Mouse (Mus musculus) intestine, embryonic 14.5 days (tissue): ENCODE measurements around the gene Gm45785. TPM values are rescaled to one million over a fixed set of nuclear protein-coding genes. Genes with fewer than 3 reads are reported as not detected.
A peak's percentile ranks its signal among the peaks of the same experiment; 100 is the strongest.

Source experiments
- ATAC-seq: fragments of 200-750 bp; cut with Nextera tagmentation; replicated peaks from 2 replicates; pipeline ENCODE4 v1.8.0; 2017; ENCODE audit warnings: low read depth, moderate number of reproducible peaks, moderate TSS enrichment, moderate library complexity; ENCODE audit not compliant: low FRiP score, low TSS enrichment
- DNase-seq: peaks from one replicate; pipeline ENCODE4 v3.0.0-alpha.2; 2018; ENCODE audit warnings: low spot score
- H3K27ac ChIP-seq: fragments of 300-500 bp; sonication (generic); 2 replicates; pipeline ENCODE4 v1.5.1; 2014; ENCODE audit warnings: low read depth, mild to moderate bottlenecking, control low read depth
- H3K27me3 ChIP-seq: fragments of 300-500 bp; sonication (generic); replicated peaks from 2 replicates; pipeline ENCODE4 v1.6.1; 2014; ENCODE audit warnings: low read length, control low read depth; ENCODE audit not compliant: control insufficient read depth, insufficient read depth
- H3K36me3 ChIP-seq: fragments of 300-500 bp; sonication (generic); 2 replicates; pipeline ENCODE4 v1.6.1; 2014; ENCODE audit warnings: low read length, control low read depth; ENCODE audit not compliant: control insufficient read depth, insufficient read depth
- H3K4me1 ChIP-seq: fragments of 300-500 bp; sonication (generic); replicated peaks from 2 replicates; pipeline ENCODE4 v1.6.1; 2014; ENCODE audit warnings: low read length, control low read depth, mixed read lengths; ENCODE audit not compliant: control insufficient read depth, insufficient read depth
- H3K4me2 ChIP-seq: fragments of 300-500 bp; sonication (generic); 2 replicates; pipeline ENCODE4 v1.6.1; 2014; ENCODE audit warnings: low read length
- H3K4me3 ChIP-seq: fragments of 300-500 bp; sonication (generic); 2 replicates; pipeline ENCODE4 v1.5.1; 2014; ENCODE audit warnings: low read depth, low read length, control low read depth, mixed read lengths
- H3K9ac ChIP-seq: fragments of 300-500 bp; sonication (generic); 2 replicates; pipeline ENCODE4 v1.6.1; 2014; ENCODE audit warnings: mild to moderate bottlenecking, low read length
- H3K9me3 ChIP-seq: fragments of 300-500 bp; sonication (generic); 2 replicates; pipeline ENCODE4 v1.6.1; 2016; ENCODE audit warnings: low read length, control low read depth; ENCODE audit not compliant: control insufficient read depth
- WGBS: fragments of 180-500 bp; shearing (Covaris S2); extraction: QIAGEN DNeasy Blood & Tissue Kit; methylation state at CpG from one replicate; pipeline ENCODE4 v1.1.7; 2014; 5-methylcytosine and 5-hydroxymethylcytosine counted together
- polyA plus RNA-seq: library from polyadenylated mRNA; unstranded; fragments of >200 nt; fragmentation: Nextera tagmentation; extraction: Ambion mirVana; gene quantifications from 2 replicates; pipeline ENCODE4 v1.2.1, GENCODE M21; 2014

Gm45785 gene
- polyA plus RNA-seq, 1 experiment from 2014 or later = not detected

DNA sequence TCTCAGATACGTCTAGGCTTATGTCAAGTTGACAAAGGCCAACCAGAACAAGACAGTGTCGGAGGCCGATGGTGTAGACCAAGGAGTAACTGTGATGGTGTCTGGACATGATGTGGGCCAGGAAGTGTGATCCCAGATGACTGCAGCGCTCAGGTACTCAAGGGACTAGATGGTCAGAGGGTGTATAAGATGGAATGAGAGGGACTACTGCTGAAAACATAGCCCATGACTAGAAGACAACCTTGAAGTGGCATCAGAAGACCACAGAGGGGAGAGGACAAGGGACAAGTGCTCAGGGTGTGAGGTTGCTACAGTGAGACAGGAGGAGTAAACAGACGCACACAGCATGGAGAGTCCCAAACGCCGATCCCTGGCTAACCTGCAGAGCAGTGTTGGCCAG, 12.3 kb downstream of the Gm45785 start:
- peaks cover 8% of the 10 kb centered on the region; the same call in 1 of the 2 replicates for H3K27me3 ChIP-seq
- WGBS = 73% methylated on average over 7 of the region's 7 CpGs
- H3K4me1 ChIP-seq = no peaks in the 10 kb centered on the region
- no peak overlapping the region for H3K4me2 ChIP-seq
- H3K4me3 ChIP-seq = no peak overlapping the region
- H3K27ac ChIP-seq = no peak overlapping the region
- DNase-seq = no peak
- no peaks in the 10 kb centered on the region for H3K9me3 ChIP-seq
- H3K36me3 ChIP-seq = no peaks in the 10 kb centered on the region
- no peak for ATAC-seq
- no peak overlapping the region for H3K9ac ChIP-seq

DNA sequence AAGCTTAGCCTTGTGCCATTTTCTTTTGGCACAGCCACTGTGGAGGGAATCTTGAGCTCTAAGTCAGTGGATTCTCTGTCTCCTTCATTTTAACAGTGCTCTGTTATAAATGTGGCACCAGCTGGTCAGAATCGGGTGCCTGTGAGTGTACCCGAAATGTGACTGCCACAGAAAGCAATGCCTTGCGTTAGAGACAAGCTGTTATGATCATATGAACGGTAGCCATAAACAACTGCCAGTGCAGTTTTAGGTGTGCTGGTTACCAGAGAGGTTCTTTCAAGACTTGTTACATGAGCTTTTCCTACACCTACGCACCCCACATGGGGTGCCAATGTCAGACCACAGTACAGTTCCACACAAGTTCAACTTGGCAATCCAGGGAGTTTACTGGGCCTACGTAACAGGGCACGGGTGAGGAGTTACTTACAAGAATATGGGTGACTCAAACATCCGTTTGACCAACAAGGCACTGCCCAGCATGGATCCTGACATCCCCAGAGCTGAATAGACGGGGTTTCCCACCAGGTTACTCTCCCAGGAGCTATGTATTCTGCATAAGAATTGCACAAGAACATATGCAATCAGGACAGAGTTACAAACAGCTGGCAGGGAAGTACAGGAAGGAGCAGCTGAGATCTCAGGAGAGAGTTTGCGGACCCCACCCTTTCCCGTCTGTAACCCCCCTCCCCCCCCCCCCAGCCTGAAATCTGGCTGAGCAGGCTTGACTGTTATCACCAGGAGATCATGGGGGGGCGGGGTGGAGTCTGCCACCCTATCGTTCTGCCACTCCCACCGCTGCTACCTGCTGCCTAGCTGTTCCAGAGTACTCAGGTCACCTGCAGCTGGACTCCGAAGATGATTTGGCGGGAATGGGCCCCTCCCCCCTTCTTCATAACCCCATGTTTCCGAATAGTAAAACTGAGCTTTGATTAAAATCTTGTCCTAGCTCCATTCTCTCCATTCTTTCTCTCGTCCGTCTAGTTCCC, 15.1 kb downstream of the Gm45785 start:
- no peak overlapping the region for H3K4me3 ChIP-seq
- H3K36me3 ChIP-seq = no peaks in the 10 kb centered on the region
- no peaks in the 10 kb centered on the region for H3K9me3 ChIP-seq
- DNase-seq (no peak), ATAC-seq (no peak)
- WGBS = 35% methylated on average over 19 of the region's 19 CpGs
- H3K27ac ChIP-seq = no peak overlapping the region
- H3K4me1 ChIP-seq = no peaks in the 10 kb centered on the region
- H3K27me3 ChIP-seq = peaks cover 8% of the 10 kb centered on the region; the same call in 1 of the 2 replicates
- H3K9ac ChIP-seq = no peak overlapping the region
- no peak overlapping the region for H3K4me2 ChIP-seq

DNA sequence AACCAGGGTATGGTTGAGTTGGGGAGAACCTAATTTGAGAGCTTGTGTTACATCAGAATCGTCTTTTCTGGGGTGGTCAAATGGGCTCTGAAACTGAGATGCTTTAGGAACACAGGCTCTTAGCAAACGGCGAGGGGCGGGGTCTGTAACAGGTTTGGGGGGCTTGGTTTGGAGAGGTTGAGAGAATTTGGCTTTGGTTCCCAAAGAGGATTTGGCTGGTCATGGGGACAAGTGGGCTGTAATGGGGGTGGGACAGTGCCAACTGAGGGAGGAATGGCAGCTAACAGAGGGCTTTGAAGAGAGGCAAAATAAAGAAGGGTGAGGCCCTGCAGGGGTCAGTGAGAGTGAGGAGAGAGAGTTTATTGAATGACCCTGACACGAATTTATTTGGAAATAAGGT, 16.6 kb downstream of the Gm45785 start:
- WGBS = 56% methylated on average over 5 of the region's 5 CpGs
- DNase-seq = no peak

DNA sequence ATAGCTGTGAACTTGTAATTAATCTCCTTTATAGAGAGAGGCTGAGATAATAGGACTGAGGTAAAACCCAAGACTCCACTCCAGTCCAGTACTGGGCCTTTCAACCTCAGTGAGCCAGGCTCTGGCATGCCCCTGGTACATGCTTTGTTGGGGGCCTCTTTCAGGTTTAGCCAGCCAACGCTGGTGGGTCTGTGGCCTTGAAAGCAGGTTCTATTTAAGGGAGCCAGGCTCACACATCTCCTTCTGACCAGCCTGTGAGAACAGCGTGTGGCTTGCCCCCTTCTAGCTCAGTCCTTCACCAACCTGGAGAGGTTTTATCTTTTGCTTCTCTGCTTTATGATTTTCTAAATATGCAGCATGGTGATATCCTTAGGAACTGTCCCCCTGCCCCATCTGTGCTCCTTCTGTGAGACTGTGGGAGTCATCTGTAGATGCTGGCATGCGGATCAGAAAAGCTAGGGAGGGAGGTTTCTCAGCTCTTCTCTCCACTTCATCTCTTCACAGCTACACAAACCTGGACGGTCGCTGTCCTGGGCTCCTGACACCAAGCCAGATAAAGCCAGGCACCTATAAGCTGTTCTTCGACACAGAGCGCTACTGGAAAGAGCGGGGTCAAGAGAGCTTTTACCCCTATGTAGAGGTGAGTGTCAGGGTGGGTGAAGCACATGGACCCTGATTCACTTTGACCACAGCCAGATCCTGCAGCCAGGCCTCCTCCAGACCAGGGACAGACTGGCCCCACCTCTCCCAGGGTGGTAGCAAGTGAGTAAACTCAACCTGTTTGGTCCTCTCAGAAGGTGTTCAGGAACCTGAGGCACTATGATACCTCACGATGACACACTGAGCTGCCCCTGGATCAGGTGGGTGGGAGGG, 19.7 kb downstream of the Gm45785 start:
- DNase-seq (no peak), ATAC-seq (no peak)
- Histone ChIP-seq H3K9me3 (no peaks in the 10 kb centered on the region), H3K36me3 (no peaks in the 10 kb centered on the region), H3K4me2 (no peak overlapping the region), H3K9ac (no peak overlapping the region), H3K27me3 (no peaks in the 10 kb centered on the region), H3K4me3 (no peak overlapping the region), H3K4me1 (no peaks in the 10 kb centered on the region), H3K27ac (no peak overlapping the region)
- WGBS = 79% methylated on average over 9 of the region's 9 CpGs

More for the DNA sequence above, 16.6 kb downstream of the Gm45785 start:
- H3K4me2 ChIP-seq = no peak overlapping the region
- no peak overlapping the region for H3K9ac ChIP-seq
- no peaks in the 10 kb centered on the region for H3K9me3 ChIP-seq
- peaks cover 8% of the 10 kb centered on the region; the same call in 1 of the 2 replicates for H3K27me3 ChIP-seq
- no peak for ATAC-seq
- no peaks in the 10 kb centered on the region for H3K4me1 ChIP-seq
- no peaks in the 10 kb centered on the region for H3K36me3 ChIP-seq
- H3K4me3 ChIP-seq = no peak overlapping the region
- no peak overlapping the region for H3K27ac ChIP-seq

DNA sequence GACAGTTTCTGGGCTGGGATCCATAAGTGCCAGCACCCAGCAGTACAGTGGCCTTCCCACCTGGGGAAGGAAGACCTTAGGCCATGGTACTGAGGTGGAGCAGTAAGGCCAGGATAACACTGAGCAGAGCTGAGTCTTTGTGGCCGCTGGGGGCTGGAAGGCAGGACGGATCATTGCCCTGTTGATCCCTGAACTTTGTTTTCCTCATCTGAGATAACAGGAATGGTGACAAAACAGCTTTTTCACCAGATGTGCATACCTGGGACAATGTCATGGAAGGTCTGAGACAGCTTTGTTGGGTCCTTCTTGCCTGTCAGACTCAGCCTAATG, 20.4 kb downstream of the Gm45785 start:
- no peak overlapping the region for H3K27ac ChIP-seq
- no peak overlapping the region for H3K4me3 ChIP-seq
- no peak for DNase-seq
- H3K36me3 ChIP-seq = no peaks in the 10 kb centered on the region
- ATAC-seq = no peak
- no peaks in the 10 kb centered on the region for H3K4me1 ChIP-seq
- no peaks in the 10 kb centered on the region for H3K27me3 ChIP-seq
- no peak overlapping the region for H3K4me2 ChIP-seq
- H3K9ac ChIP-seq = no peak overlapping the region
- WGBS = 69% methylated on average over 2 of the region's 2 CpGs
- H3K9me3 ChIP-seq = no peaks in the 10 kb centered on the region

DNA sequence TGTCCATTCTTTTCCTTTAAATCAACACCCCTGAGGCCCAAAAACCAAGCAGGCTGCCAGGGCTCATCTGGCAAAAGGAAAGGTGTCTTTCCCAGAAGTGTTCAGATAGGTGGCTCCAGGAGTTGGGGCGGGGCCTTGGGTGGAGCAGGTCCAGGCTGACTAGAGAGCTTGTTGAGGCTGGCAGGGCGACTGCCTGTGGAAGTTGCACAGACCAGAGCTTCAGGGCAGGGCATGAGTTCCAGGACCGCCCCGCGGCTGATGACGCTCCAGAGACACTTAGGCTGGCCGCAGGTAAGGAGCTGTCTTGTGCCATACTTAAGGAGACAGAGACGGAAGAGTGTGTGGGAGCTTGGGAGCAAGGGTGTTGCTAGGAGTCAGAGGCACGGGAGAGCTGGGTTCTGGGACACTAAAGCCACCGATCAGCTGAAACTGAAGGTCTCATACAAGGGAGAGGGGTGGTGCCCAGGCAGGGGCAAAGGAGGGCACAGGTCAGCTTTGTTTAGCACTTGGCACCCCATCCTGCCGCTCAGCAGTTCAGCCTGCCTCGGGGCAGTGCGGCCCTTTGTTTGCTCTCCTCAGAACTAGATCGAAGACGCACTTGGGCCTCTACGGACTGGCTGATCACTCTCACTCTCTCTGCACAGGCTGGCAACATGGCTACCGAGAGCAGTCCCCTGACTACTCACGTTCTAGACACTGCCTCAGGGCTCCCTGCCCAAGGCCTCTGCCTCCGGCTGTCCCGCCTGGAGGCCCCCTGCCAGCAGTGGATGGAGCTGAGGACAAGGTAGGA, 21.0 kb downstream of the Gm45785 start, which contains the start of gene Urah:
Gene Urah, plus strand, starts transcription at position 51 of the 790 bp plus-strand sequence.
- Histone ChIP-seq H3K9ac (no peak within 1 kb of the TSS), H3K9me3 (no peaks in the 10 kb centered on the region), H3K4me2 (no peak within 1 kb of the TSS), H3K4me3 (no peak within 1 kb of the TSS), H3K4me1 (no peaks in the 10 kb centered on the region), H3K27me3 (no peaks in the 10 kb centered on the region), H3K36me3 (no peaks in the 10 kb centered on the region), H3K27ac (no peak within 1 kb of the TSS)
- ATAC-seq (peak; percentile 47; the same call in 1 of the 2 replicates), DNase-seq (no peak)
- 37% methylated on average over 20 of the region's 20 CpGs for WGBS

DNA sequence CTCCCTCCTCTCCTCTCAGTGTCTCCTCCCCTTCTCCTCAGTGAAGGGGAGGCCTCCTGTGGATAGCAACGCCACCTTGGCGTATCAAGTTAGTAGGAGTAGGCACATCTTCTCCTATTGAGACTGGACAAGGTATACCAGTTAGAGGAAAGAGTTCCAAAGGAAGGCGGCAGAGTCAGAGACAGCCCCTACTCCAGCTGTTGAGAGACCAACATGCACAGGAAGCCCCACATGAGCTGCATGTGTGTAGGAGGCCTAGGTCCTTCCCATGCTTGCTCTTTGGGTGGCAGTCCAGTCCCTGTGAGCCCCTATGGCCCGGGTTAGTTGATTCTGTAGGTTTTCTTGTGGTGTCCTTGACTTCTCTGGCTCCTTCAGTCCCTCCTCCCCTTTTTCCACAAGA, 22.8 kb downstream of the Gm45785 start:
- ATAC-seq = no peak
- 81% methylated on average over 4 of the region's 4 CpGs for WGBS
- Histone ChIP-seq H3K4me1 (no peaks in the 10 kb centered on the region), H3K36me3 (no peaks in the 10 kb centered on the region), H3K4me2 (no peak overlapping the region), H3K27ac (no peak overlapping the region), H3K9me3 (no peaks in the 10 kb centered on the region), H3K27me3 (no peaks in the 10 kb centered on the region), H3K4me3 (no peak overlapping the region), H3K9ac (no peak overlapping the region)
- no peak for DNase-seq

DNA sequence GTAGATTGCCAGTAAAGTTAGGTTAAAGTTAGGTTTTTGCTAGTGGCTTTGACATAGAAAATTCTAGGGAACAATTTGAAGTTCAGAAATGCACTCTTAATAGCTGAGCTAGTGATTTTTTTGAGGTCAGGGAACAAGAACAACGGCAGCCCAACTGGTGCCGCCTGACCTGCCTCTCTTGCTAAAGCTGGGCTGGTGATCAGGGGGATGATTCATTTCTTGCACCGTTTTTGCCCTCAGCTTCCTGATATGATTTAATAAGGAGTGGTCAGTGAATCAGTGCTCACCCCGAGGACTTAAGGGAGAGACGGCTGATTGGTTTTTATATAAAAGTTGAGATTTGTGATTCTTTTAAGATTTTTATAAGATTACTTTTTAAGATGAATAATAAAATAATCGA, 24.7 kb downstream of the Gm45785 start:
- H3K27ac ChIP-seq = no peak overlapping the region
- no peak overlapping the region for H3K9ac ChIP-seq
- H3K36me3 ChIP-seq = no peaks in the 10 kb centered on the region
- H3K4me2 ChIP-seq = no peak overlapping the region
- no peaks in the 10 kb centered on the region for H3K27me3 ChIP-seq
- no peak overlapping the region for H3K4me3 ChIP-seq
- H3K9me3 ChIP-seq = no peaks in the 10 kb centered on the region
- WGBS = 67% methylated on average over 6 of the region's 6 CpGs
- H3K4me1 ChIP-seq = no peaks in the 10 kb centered on the region
- ATAC-seq = no peak
- no peak for DNase-seq
